Mouse (Mus musculus) midbrain, postnatal 0 days (tissue): ENCODE measurements around the gene Rgs6. TPM values are rescaled to one million over a fixed set of nuclear protein-coding genes. Genes with fewer than 3 reads are reported as not detected.
A peak's percentile ranks its signal among the peaks of the same experiment; 100 is the strongest.

Experiments
- ATAC-seq: fragments of 200-750 bp; cut with Nextera tagmentation; 2 replicates; pipeline ENCODE4 v1.8.0; 2017; ENCODE audit warnings: moderate number of reproducible peaks, mild to moderate bottlenecking, moderate TSS enrichment, moderate library complexity; ENCODE audit not compliant: low FRiP score
- DNase-seq: peaks from one replicate; pipeline ENCODE4 v3.0.0-alpha.2; 2015; ENCODE audit warnings: low spot score
- H3K27ac ChIP-seq: fragments of 300-500 bp; sonication (generic); 2 replicates; pipeline ENCODE4 v1.5.1; 2014; ENCODE audit warnings: low read depth, mild to moderate bottlenecking, low read length, mixed read lengths
- H3K27me3 ChIP-seq: fragments of 300-500 bp; sonication (generic); 2 replicates; pipeline ENCODE4 v1.6.1; 2014; ENCODE audit warnings: low read length, control low read depth, mixed read lengths; ENCODE audit not compliant: insufficient read depth
- H3K36me3 ChIP-seq: fragments of 300-500 bp; sonication (generic); 2 replicates; pipeline ENCODE4 v1.6.1; 2014; ENCODE audit warnings: low read length, control low read depth, mixed read lengths; ENCODE audit not compliant: insufficient read depth
- H3K4me1 ChIP-seq: fragments of 300-500 bp; sonication (generic); 2 replicates; pipeline ENCODE4 v1.6.1; 2014; ENCODE audit warnings: mild to moderate bottlenecking, control low read depth, antibody characterized with exemption, low read length, mixed read lengths; ENCODE audit not compliant: insufficient read depth
- H3K4me2 ChIP-seq: fragments of 300-500 bp; sonication (generic); 2 replicates; pipeline ENCODE4 v1.6.1; 2014; ENCODE audit warnings: low read depth, mild to moderate bottlenecking, low read length, mixed read lengths; ENCODE audit not compliant: poor library complexity, severe bottlenecking
- H3K4me3 ChIP-seq: fragments of 300-500 bp; sonication (generic); 2 replicates; pipeline ENCODE4 v1.5.1; 2014; ENCODE audit warnings: low read depth, mild to moderate bottlenecking, low read length, moderate library complexity
- H3K9ac ChIP-seq: fragments of 300-500 bp; sonication (generic); replicated peaks from 2 replicates; pipeline ENCODE4 v1.6.1; 2014; ENCODE audit warnings: mild to moderate bottlenecking, low read length, moderate library complexity, mixed read lengths; ENCODE audit not compliant: poor library complexity, severe bottlenecking
- H3K9me3 ChIP-seq: fragments of 300-500 bp; sonication (generic); 2 replicates; pipeline ENCODE4 v1.6.1; 2016; ENCODE audit warnings: low read length, control low read depth
- CTCF ChIP-seq: IDR thresholded peaks from 2 replicates; pipeline ENCODE4 v1.5.1; 2016; ENCODE audit warnings: antibody characterized with exemption, mild to moderate bottlenecking
- WGBS: fragments of 180-500 bp; shearing (Covaris S2); extraction: QIAGEN DNeasy Blood & Tissue Kit; methylation state at CpG from one replicate; pipeline ENCODE4 v1.1.7; 2014; 5-methylcytosine and 5-hydroxymethylcytosine counted together
- polyA plus RNA-seq: library from polyadenylated mRNA; unstranded; fragments of >200 nt; fragmentation: Nextera tagmentation; extraction: Ambion mirVana; gene quantifications from 2 replicates; pipeline ENCODE4 v1.2.1, GENCODE M21; 2015
- total RNA-seq: library from RNA; depleted of rRNA; stranded (reverse); fragments of >200 nt; gene quantifications from 2 replicates; pipeline ENCODE4 v1.2.3, GENCODE M21; 2014

Gene Rgs6
- total and polyA plus RNA-seq, 2 experiments from 2014 or later = 22.0 to 26.3 TPM

DNA sequence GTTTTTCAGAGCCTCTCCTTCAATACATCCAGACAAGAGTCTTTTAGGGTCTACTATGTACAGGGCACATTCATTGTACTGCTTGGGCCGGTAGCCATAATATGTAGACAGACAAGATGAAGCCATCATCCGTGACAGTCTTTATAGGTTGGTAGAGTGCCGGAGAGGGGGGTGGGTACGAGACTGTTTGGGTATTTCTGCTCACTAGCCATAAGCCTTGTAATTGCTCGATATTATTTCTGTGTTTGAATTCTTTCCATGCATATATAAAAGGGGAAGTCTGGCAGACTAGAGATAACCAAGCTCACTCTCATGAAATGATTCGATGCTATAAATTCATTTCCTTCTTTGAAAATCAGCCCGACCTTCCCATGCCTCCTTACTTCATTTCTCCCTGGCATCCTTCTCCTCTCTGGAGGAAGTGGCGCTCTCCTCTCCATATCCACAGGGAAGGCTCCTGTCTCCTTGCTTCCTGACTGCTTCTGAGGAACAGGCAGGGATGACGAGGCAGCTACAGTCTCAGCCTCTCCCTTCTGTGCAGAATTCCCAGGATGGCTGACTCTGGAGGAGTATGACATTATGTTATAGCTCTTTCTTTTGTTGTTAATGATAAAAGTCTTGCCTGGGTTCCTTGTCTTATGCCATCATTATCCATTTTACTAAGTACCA is 416.1 kb downstream of the Rgs6 start:
- ATAC-seq = no peak
- no peak overlapping the region for H3K4me3 ChIP-seq
- DNase-seq = no peak
- H3K9me3 ChIP-seq = no peaks in the 10 kb centered on the region
- no peaks in the 10 kb centered on the region for H3K27me3 ChIP-seq
- no peaks in the 10 kb centered on the region for H3K36me3 ChIP-seq
- H3K9ac ChIP-seq = no peak overlapping the region
- H3K4me1 ChIP-seq = no peaks in the 10 kb centered on the region
- 61% methylated on average over 9 of the region's 9 CpGs for WGBS
- no peak overlapping the region for H3K27ac ChIP-seq
- no peak overlapping the region for H3K4me2 ChIP-seq
- TF ChIP-seq CTCF = no peak

- no peak for ATAC-seq
Measured at GRCm38 (mm10) chr12:83011056-83011565, 423.0 kb downstream of the Rgs6 start.

GRCm38 (mm10) chr12:83013918-83014691 is 426.0 kb downstream of the Rgs6 start:
- WGBS = 71% methylated on average over 4 of the region's 4 CpGs
- ATAC-seq (no peak), DNase-seq (no peak)
- H3K9ac ChIP-seq = no peak overlapping the region
- H3K4me3 ChIP-seq = no peak overlapping the region
- no peak overlapping the region for H3K27ac ChIP-seq
- H3K4me1 ChIP-seq = no peaks in the 10 kb centered on the region
- no peak overlapping the region for H3K4me2 ChIP-seq
- TF ChIP-seq CTCF = no peak
- no peaks in the 10 kb centered on the region for H3K9me3 ChIP-seq
- no peaks in the 10 kb centered on the region for H3K27me3 ChIP-seq
- no peaks in the 10 kb centered on the region for H3K36me3 ChIP-seq

More at GRCm38 (mm10) chr12:83011056-83011565, 423.0 kb downstream of the Rgs6 start:
- no peaks in the 10 kb centered on the region for H3K9me3 ChIP-seq
- no peak for DNase-seq
- H3K27me3 ChIP-seq = no peaks in the 10 kb centered on the region
- no peak for TF ChIP-seq CTCF
- H3K4me3 ChIP-seq = no peak overlapping the region
- H3K4me1 ChIP-seq = no peaks in the 10 kb centered on the region
- H3K4me2 ChIP-seq = no peak overlapping the region
- WGBS = 88% methylated on average over 4 of the region's 4 CpGs
- no peak overlapping the region for H3K27ac ChIP-seq
- H3K9ac ChIP-seq = no peak overlapping the region
- H3K36me3 ChIP-seq = no peaks in the 10 kb centered on the region

GRCm38 (mm10) chr12:83014848-83015247 is 426.8 kb downstream of the Rgs6 start:
- ATAC-seq = no peak
- Histone ChIP-seq H3K4me2 (no peak overlapping the region), H3K4me3 (no peak overlapping the region), H3K27ac (no peak overlapping the region), H3K36me3 (no peaks in the 10 kb centered on the region), H3K27me3 (no peaks in the 10 kb centered on the region), H3K4me1 (no peaks in the 10 kb centered on the region), H3K9me3 (no peaks in the 10 kb centered on the region), H3K9ac (no peak overlapping the region)
- DNase-seq = peak; percentile 69
- 22% methylated on average over 2 of the region's 2 CpGs for WGBS
- TF ChIP-seq CTCF = peak; percentile 75

- Histone ChIP-seq H3K36me3 (no peaks in the 10 kb centered on the region), H3K9me3 (no peaks in the 10 kb centered on the region), H3K4me1 (no peaks in the 10 kb centered on the region), H3K4me2 (no peak overlapping the region), H3K4me3 (no peak overlapping the region), H3K27ac (no peak overlapping the region), H3K27me3 (no peaks in the 10 kb centered on the region), H3K9ac (no peak overlapping the region)
- ATAC-seq (no peak), DNase-seq (no peak)
- TF ChIP-seq CTCF = no peak
- 59% methylated on average over 5 of the region's 5 CpGs for WGBS
Measured at GRCm38 (mm10) chr12:83015366-83015765, 427.3 kb downstream of the Rgs6 start.

GRCm38 (mm10) chr12:83016486-83016885 is 428.4 kb downstream of the Rgs6 start:
- Histone ChIP-seq H3K27ac (no peak overlapping the region), H3K36me3 (no peaks in the 10 kb centered on the region), H3K4me1 (no peaks in the 10 kb centered on the region), H3K27me3 (no peaks in the 10 kb centered on the region), H3K9me3 (no peaks in the 10 kb centered on the region), H3K9ac (no peak overlapping the region), H3K4me2 (no peak overlapping the region), H3K4me3 (no peak overlapping the region)
- DNase-seq = no peak
- ATAC-seq = no peak
- 79% methylated on average over 6 of the region's 6 CpGs for WGBS
- TF ChIP-seq CTCF = no peak
